Mouse (Mus musculus): ENCODE measurements around the gene Nf1. TPM values are rescaled to one million over a fixed set of nuclear protein-coding genes. Genes with fewer than 3 reads are reported as not detected.

Gene Nf1
- polyA plus RNA-seq, 1 experiment: 14.9 TPM

GRCm38 (mm10) chr11:79528601-79529000, 189.1 kb downstream of the Nf1 start:
- no peak for DNase-seq

GRCm38 (mm10) chr11:79529226-79529625, 189.7 kb downstream of the Nf1 start:
- Histone ChIP-seq H3K4me1 (ENCODE audit: control insufficient read depth, insufficient read depth, low read length) (peaks cover 5% of the 10 kb centered on the region; the same call in 1 of the 2 replicates), H3K4me3 (replicated peaks; ENCODE audit: extremely low read depth, low read depth, low read length) (no peak overlapping the region)
- TF ChIP-seq POLR2A (IDR thresholded peaks at IDR 0.05; ENCODE audit: borderline replicate concordance, extremely low read depth, low read depth, low read length) (no peak), CTCF (IDR thresholded peaks at IDR 0.05; ENCODE audit: insufficient read depth, low read length) (no peak)
- WGBS: 93% methylated on average over 6 of the region's 6 CpGs
- DNase-seq: no peak

More at GRCm38 (mm10) chr11:79528601-79529000, 189.1 kb downstream of the Nf1 start:
- 80% methylated on average over 3 of the region's 3 CpGs for WGBS
- no peak for TF ChIP-seq CTCF (IDR thresholded peaks at IDR 0.05; ENCODE audit: insufficient read depth, low read length)
- TF ChIP-seq POLR2A (IDR thresholded peaks at IDR 0.05; ENCODE audit: borderline replicate concordance, extremely low read depth, low read depth, low read length): no peak
- Histone ChIP-seq H3K4me3 (replicated peaks; ENCODE audit: extremely low read depth, low read depth, low read length) (no peak overlapping the region), H3K4me1 (ENCODE audit: control insufficient read depth, insufficient read depth, low read length) (peaks cover 2% of the 10 kb centered on the region; the same call in 1 of the 2 replicates)

DNA sequence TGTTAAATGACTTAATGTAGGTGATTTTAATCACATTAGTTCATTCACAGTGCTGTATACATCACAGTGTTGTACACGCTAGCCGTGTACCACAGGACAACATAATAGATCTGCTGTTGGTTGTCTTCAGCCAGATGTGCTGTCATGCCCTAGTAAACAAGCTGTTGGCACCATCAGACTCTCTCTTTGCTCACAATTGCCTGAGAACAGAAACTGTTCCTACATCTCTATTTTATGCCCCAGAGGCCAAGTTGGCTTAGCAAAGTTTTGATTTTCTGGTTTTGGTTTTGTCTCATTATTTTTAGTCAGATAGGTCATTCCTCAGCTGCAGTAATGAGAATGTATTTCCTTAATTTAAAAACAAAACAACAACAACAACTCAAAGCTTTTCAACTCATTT, 190.2 kb downstream of the Nf1 start:
- DNase-seq: no peak
- no peak for TF ChIP-seq CTCF (IDR thresholded peaks at IDR 0.05; ENCODE audit: insufficient read depth, low read length)
- no peak for TF ChIP-seq POLR2A (IDR thresholded peaks at IDR 0.05; ENCODE audit: borderline replicate concordance, extremely low read depth, low read depth, low read length)
- Histone ChIP-seq H3K4me3 (replicated peaks; ENCODE audit: extremely low read depth, low read depth, low read length) (peak overlapping the region; percentile 24), H3K4me1 (ENCODE audit: control insufficient read depth, insufficient read depth, low read length) (peaks cover 5% of the 10 kb centered on the region; the same call in 1 of the 2 replicates)
- 61% methylated on average over 2 of the region's 2 CpGs for WGBS

GRCm38 (mm10) chr11:79530333-79530761, 190.9 kb downstream of the Nf1 start, which contains the start of the genes Evi2 and Evi2a:
Evi2 (minus strand) TSS chr11:79530589.
Evi2a (minus strand) TSS chr11:79530609.
- DNase-seq: no peak
- TF ChIP-seq CTCF (IDR thresholded peaks at IDR 0.05; ENCODE audit: insufficient read depth, low read length) (no peak), POLR2A (IDR thresholded peaks at IDR 0.05; ENCODE audit: borderline replicate concordance, extremely low read depth, low read depth, low read length) (no peak)
- WGBS: 69% methylated on average over 7 of the region's 7 CpGs
- peak within 1 kb of the TSS; percentile 24 for H3K4me3 ChIP-seq (replicated peaks; ENCODE audit: extremely low read depth, low read depth, low read length)
- peaks cover 5% of the 10 kb centered on the region; the same call in 1 of the 2 replicates for H3K4me1 ChIP-seq (ENCODE audit: control insufficient read depth, insufficient read depth, low read length)

DNA sequence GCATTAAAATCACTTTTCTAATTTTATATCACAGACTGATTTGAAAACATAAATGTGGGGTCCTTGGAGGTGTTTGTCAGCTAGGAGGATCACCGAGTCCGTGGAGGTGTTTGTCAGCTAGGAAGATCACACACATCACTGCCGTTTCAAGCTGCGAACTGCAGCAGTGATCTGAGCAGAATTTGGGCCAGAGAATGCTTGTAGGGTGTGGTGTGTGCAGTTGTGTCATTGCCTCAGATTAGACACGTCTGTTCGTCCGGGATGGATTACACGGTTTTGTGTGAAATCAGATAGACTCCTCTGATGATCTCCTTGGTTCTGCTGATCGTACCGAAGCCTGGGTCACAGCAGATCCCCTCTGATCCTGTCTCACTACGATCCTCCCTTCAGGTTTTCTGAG, 191.3 kb downstream of the Nf1 start:
- no peak for DNase-seq
- Histone ChIP-seq H3K4me3 (replicated peaks; ENCODE audit: extremely low read depth, low read depth, low read length) (no peak overlapping the region), H3K4me1 (ENCODE audit: control insufficient read depth, insufficient read depth, low read length) (peaks cover 5% of the 10 kb centered on the region; the same call in 1 of the 2 replicates)
- WGBS: 78% methylated on average over 11 of the region's 11 CpGs
- TF ChIP-seq CTCF (IDR thresholded peaks at IDR 0.05; ENCODE audit: insufficient read depth, low read length) (no peak), POLR2A (IDR thresholded peaks at IDR 0.05; ENCODE audit: borderline replicate concordance, extremely low read depth, low read depth, low read length) (no peak)

DNA sequence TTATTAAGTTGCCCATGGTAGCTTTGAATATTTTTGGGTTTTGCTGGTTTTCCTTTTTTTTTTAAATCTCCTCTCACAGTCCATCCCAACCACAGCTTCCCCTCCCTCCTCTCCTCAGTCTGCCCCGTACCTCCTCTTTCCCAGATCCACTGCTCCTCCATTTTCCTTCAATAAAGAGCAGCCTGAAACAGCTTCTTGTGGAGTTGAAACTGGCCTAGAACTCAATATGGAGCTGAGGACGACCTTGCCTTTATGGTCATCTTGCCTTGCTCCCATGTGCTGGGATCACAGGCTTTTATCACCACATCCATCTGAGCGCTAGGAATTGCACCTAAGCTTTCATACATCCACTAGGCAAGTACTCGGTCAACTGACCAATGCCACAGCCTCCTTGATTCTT, 192.0 kb downstream of the Nf1 start:
- 92% methylated on average over 4 of the region's 4 CpGs for WGBS
- Histone ChIP-seq H3K4me1 (ENCODE audit: control insufficient read depth, insufficient read depth, low read length) (peaks cover 5% of the 10 kb centered on the region; the same call in 1 of the 2 replicates), H3K4me3 (replicated peaks; ENCODE audit: extremely low read depth, low read depth, low read length) (no peak overlapping the region)
- DNase-seq: no peak
- no peak for TF ChIP-seq POLR2A (IDR thresholded peaks at IDR 0.05; ENCODE audit: borderline replicate concordance, extremely low read depth, low read depth, low read length)
- no peak for TF ChIP-seq CTCF (IDR thresholded peaks at IDR 0.05; ENCODE audit: insufficient read depth, low read length)

DNA sequence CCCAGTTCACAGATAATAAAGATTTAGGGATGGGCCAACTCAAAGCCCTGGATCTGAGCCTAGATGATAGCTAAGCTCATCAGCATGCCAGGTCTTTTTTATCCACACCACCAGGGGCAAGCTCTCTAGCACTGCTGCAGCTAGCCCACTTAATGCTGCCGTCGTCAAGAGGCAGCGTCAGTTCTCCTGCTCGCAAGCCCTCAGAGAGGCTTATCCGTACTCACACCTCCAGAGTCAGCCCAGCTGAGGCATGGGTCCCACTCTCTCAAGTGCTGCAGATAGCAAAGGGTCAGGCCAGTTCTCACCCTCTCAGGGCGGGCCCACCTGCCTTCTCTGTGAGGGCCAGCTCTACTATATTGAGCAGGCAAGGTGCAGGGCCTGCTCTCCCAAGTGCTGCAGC, 193.8 kb downstream of the Nf1 start:
- no peak for DNase-seq
- 78% methylated on average over 6 of the region's 6 CpGs for WGBS
- no peak for TF ChIP-seq POLR2A (IDR thresholded peaks at IDR 0.05; ENCODE audit: borderline replicate concordance, extremely low read depth, low read depth, low read length)
- TF ChIP-seq CTCF (IDR thresholded peaks at IDR 0.05; ENCODE audit: insufficient read depth, low read length): no peak
- Histone ChIP-seq H3K4me3 (replicated peaks; ENCODE audit: extremely low read depth, low read depth, low read length) (no peak overlapping the region), H3K4me1 (ENCODE audit: control insufficient read depth, insufficient read depth, low read length) (peaks cover 3% of the 10 kb centered on the region; the same call in 1 of the 2 replicates)

- H3K4me3 ChIP-seq (replicated peaks; ENCODE audit: extremely low read depth, low read depth, low read length): no peak overlapping the region
- peaks cover 3% of the 10 kb centered on the region; the same call in 1 of the 2 replicates for H3K4me1 ChIP-seq (ENCODE audit: control insufficient read depth, insufficient read depth, low read length)
- DNase-seq: no peak
- no peak for TF ChIP-seq CTCF (IDR thresholded peaks at IDR 0.05; ENCODE audit: insufficient read depth, low read length)
- TF ChIP-seq POLR2A (IDR thresholded peaks at IDR 0.05; ENCODE audit: borderline replicate concordance, extremely low read depth, low read depth, low read length): no peak
- WGBS: 51% methylated on average over 8 of the region's 8 CpGs
These were observed 194.6 kb downstream of the Nf1 start for GRCm38 (mm10) chr11:79533950-79534690.

GRCm38 (mm10) chr11:79535554-79535953, 196.1 kb downstream of the Nf1 start:
- no peak for DNase-seq
- WGBS: 77% methylated on average over 4 of the region's 4 CpGs
- Histone ChIP-seq H3K4me1 (ENCODE audit: control insufficient read depth, insufficient read depth, low read length) (peaks cover 3% of the 10 kb centered on the region; the same call in 1 of the 2 replicates), H3K4me3 (replicated peaks; ENCODE audit: extremely low read depth, low read depth, low read length) (no peak overlapping the region)
- no peak for TF ChIP-seq POLR2A (IDR thresholded peaks at IDR 0.05; ENCODE audit: borderline replicate concordance, extremely low read depth, low read depth, low read length)
- TF ChIP-seq CTCF (IDR thresholded peaks at IDR 0.05; ENCODE audit: insufficient read depth, low read length): no peak

DNA sequence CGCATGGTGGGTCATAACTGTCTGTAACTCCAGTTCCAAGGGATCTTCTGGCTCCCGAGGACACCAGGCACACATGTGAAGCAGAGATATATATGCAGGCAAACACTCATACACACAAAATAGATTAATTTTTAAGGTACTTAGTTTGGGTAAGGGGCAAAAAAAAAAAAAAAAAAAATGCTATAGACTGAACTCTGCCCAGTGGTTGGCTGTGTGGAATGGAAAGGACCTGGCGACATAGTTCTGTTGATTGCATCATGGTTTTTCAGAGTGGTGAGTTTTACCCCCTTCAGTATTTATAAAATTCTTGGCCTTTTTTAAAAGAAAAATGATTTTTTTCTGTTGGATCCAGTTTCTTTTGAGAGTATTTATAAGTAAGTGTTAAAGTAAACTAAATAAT, 196.8 kb downstream of the Nf1 start:
- TF ChIP-seq CTCF (IDR thresholded peaks at IDR 0.05; ENCODE audit: insufficient read depth, low read length): no peak
- no peak for TF ChIP-seq POLR2A (IDR thresholded peaks at IDR 0.05; ENCODE audit: borderline replicate concordance, extremely low read depth, low read depth, low read length)
- WGBS: 88% methylated on average over 3 of the region's 3 CpGs
- Histone ChIP-seq H3K4me3 (replicated peaks; ENCODE audit: extremely low read depth, low read depth, low read length) (no peak overlapping the region), H3K4me1 (ENCODE audit: control insufficient read depth, insufficient read depth, low read length) (peaks cover 3% of the 10 kb centered on the region; the same call in 1 of the 2 replicates)
- no peak for DNase-seq
